ENCODE assay signal across 8 mouse cellular contexts in genomic region chr9:64773936-64774335, GRCm38 (mm10). TPM values are rescaled to one million over a fixed set of nuclear protein-coding genes. Genes with fewer than 3 reads are reported as not detected.
DNase-seq lines count a peak whose midpoint lies in the region; ATAC-seq and TF ChIP-seq lines count a peak whose summit lies in the region.
"Had no signal": no experiment of that assay in that cellular context is flagged by ENCODE, and none has a peak within 500 bp of the region (broad histone marks: within the 10 kb centered on the region; RNA-seq: fewer than 3 reads in every experiment).

No protein-coding gene starts in this region.

- no peak for ATAC-seq in heart, embryonic 15.5 days (replicated peaks; ENCODE audit: insufficient number of reproducible peaks, insufficient read depth, low FRiP score, low read depth)
- no peak for ATAC-seq in hindbrain, postnatal 0 days

- intact Hi-C loops in heart, postnatal 10 days (cut with DNase I): no loop called here

- DNase-seq in heart, postnatal 10 days: no peak
- DNase-seq in thymus, postnatal 4 days: peak; percentile 33
- no peak for DNase-seq in thymus, postnatal 36 days
- DNase-seq in hindbrain, postnatal 0 days (ENCODE audit: low spot score): peak; percentile 47
- no peak for DNase-seq in spleen, postnatal 10 days (ENCODE audit: low spot score in 2 of 2)
- DNase-seq in urinary bladder, postnatal 10 days (ENCODE audit: low spot score): no peak

- H3K27ac ChIP-seq in heart, embryonic 15.5 days: peak overlapping the region; percentile 77
- H3K27ac ChIP-seq in hindbrain, postnatal 0 days: peak overlapping the region; percentile 79
- H3K27ac ChIP-seq: limb, embryonic 13.5 days had no signal

- H3K27me3 ChIP-seq in heart, embryonic 15.5 days: no peaks in the 10 kb centered on the region
- no peaks in the 10 kb centered on the region for H3K27me3 ChIP-seq in hindbrain, postnatal 0 days (ENCODE audit: insufficient read depth, low read length)
- H3K27me3 ChIP-seq: limb, embryonic 13.5 days had no signal

- WGBS in heart, embryonic 15.5 days: 63% methylated on average over 4 of the region's 4 CpGs
- WGBS in hindbrain, postnatal 0 days: 59% methylated on average over 4 of the region's 4 CpGs

- H3K9ac ChIP-seq in heart, embryonic 15.5 days: no peak overlapping the region
- H3K9ac ChIP-seq in hindbrain, postnatal 0 days (replicated peaks; ENCODE audit: low read length): no peak overlapping the region
- H3K9ac ChIP-seq: limb, embryonic 13.5 days had no signal

- no peak overlapping the region for H3K4me2 ChIP-seq in heart, embryonic 15.5 days
- no peak overlapping the region for H3K4me2 ChIP-seq in hindbrain, postnatal 0 days (ENCODE audit: low read depth, low read length)
- H3K4me2 ChIP-seq: limb, embryonic 13.5 days had no signal

- H3K4me1 ChIP-seq in heart, embryonic 15.5 days (replicated peaks): peaks cover 28% of the 10 kb centered on the region
- peaks cover 12% of the 10 kb centered on the region; the same call in 1 of the 2 replicates for H3K4me1 ChIP-seq in hindbrain, postnatal 0 days (ENCODE audit: insufficient read depth, low read length)

- TF ChIP-seq CTCF in hindbrain, postnatal 0 days (IDR thresholded peaks at IDR 0.05; ENCODE audit: low read depth): peak; percentile 42

- no peaks in the 10 kb centered on the region for H3K9me3 ChIP-seq in heart, embryonic 15.5 days (replicated peaks)
- H3K9me3 ChIP-seq in hindbrain, postnatal 0 days (ENCODE audit: low read length): no peaks in the 10 kb centered on the region
- H3K9me3 ChIP-seq: limb, embryonic 13.5 days had no signal

- H3K36me3 ChIP-seq in heart, embryonic 15.5 days: no peaks in the 10 kb centered on the region
- H3K36me3 ChIP-seq in hindbrain, postnatal 0 days (ENCODE audit: insufficient read depth, low read length): no peaks in the 10 kb centered on the region
- H3K36me3 ChIP-seq: limb, embryonic 13.5 days had no signal

- H3K4me3 ChIP-seq in heart, embryonic 15.5 days: no peak overlapping the region
- H3K4me3 ChIP-seq in hindbrain, postnatal 0 days (ENCODE audit: low read length): no peak overlapping the region
- H3K4me3 ChIP-seq: limb, embryonic 13.5 days had no signal

RNA-seq across cellular contexts. Expression of gene Rab11a, which starts 36.4 kb away (rescaled TPM):
- 277 and 323 TPM in 2 replicates for polyA plus RNA-seq in heart, embryonic 15.5 days (2015; fragmentation: Nextera tagmentation; extraction: Ambion mirVana)
- 100 to 1,000 TPM; 274 to 276 TPM for total RNA-seq in heart, postnatal 10 days (2021)
- 153 and 158 TPM in 2 replicates for total RNA-seq in hindbrain, postnatal 0 days (2014; rRNA removed)
- polyA plus RNA-seq in hindbrain, postnatal 0 days (2015; fragmentation: Nextera tagmentation; extraction: Ambion mirVana): 465 and 469 TPM in 2 replicates

RNA-seq across cellular contexts. Expression of gene Dennd4a, which starts 37.2 kb away (rescaled TPM):
- 4.8 and 7.9 TPM in 2 replicates for polyA plus RNA-seq in heart, embryonic 15.5 days (2015; fragmentation: Nextera tagmentation; extraction: Ambion mirVana)
- total RNA-seq in heart, postnatal 10 days (2021): 10 to 100 TPM; 11.8 to 12.0 TPM
- 15.4 and 17.6 TPM in 2 replicates for total RNA-seq in hindbrain, postnatal 0 days (2014; rRNA removed)
- polyA plus RNA-seq in hindbrain, postnatal 0 days (2015; fragmentation: Nextera tagmentation; extraction: Ambion mirVana): 7.0 and 8.8 TPM in 2 replicates

Comparison
In these comparisons a context has a peak if more than half of its experiments do, and no peak if none do; other contexts are left out.
1. DNase-seq: peak in thymus, postnatal 4 days (single experiment) and hindbrain, postnatal 0 days (single experiment); none in heart, postnatal 10 days (0 of 2), thymus, postnatal 36 days (0 of 2), spleen, postnatal 10 days (0 of 2) and urinary bladder, postnatal 10 days (single experiment).